Mouse (Mus musculus) liver, postnatal 0 days (tissue): ENCODE results near the gene Cd300ld.

ENCODE experiments used
- CTCF ChIP-seq: sonication (generic); IDR thresholded peaks from 2 replicates; pipeline ENCODE4 v1.5.1; 2016; ENCODE audit warnings: antibody characterized with exemption, low read depth
- EP300 ChIP-seq: IDR thresholded peaks from 2 replicates; pipeline ENCODE4 v1.6.1; 2016; ENCODE audit warnings: antibody characterized with exemption, low read depth, mild to moderate bottlenecking

DNA sequence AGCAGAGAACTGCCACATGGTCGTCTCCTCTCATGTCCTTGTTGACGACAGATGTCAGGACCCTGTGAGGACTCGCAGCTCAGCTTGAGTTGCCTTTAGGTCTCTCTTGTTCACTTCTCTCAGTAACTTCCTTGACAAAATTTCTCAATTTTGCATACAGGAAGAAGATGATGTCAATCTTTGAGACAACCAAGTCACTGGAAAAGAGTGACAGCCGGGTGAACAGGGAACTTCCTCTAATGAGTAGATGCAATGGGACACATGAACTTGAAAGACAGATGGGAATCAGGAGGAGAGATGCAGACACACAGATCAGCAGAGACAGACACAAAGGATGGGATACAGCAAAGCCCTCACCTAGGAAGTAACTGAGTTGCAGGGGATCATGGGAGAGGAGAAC lies at the start of gene Cd300ld:
- no peak for TF ChIP-seq EP300
- no peak for TF ChIP-seq CTCF
